Mouse (Mus musculus) intestine, embryonic 16.5 days (tissue): Measurements from ENCODE around the gene Zfp512b. TPM values are rescaled to one million over a fixed set of nuclear protein-coding genes. Genes with fewer than 3 reads are reported as not detected.
A peak's percentile ranks its signal among the peaks of the same experiment; 100 is the strongest.

ENCODE experiments used
- ATAC-seq: fragments of 200-750 bp; cut with Nextera tagmentation; 2 replicates; pipeline ENCODE4 v1.8.0; 2017; ENCODE audit warnings: moderate TSS enrichment, moderate library complexity
- H3K27ac ChIP-seq: fragments of 300-500 bp; sonication (generic); 2 replicates; pipeline ENCODE4 v1.5.1; 2014; ENCODE audit warnings: mild to moderate bottlenecking, low read length
- H3K27me3 ChIP-seq: fragments of 300-500 bp; sonication (generic); replicated peaks from 2 replicates; pipeline ENCODE4 v1.6.1; 2014; ENCODE audit warnings: low read length, control low read depth, mixed read lengths; ENCODE audit not compliant: control insufficient read depth, insufficient read depth
- H3K36me3 ChIP-seq: fragments of 300-500 bp; sonication (generic); 2 replicates; pipeline ENCODE4 v1.6.1; 2014; ENCODE audit warnings: low read length, control low read depth; ENCODE audit not compliant: control insufficient read depth, insufficient read depth
- H3K4me1 ChIP-seq: fragments of 300-500 bp; sonication (generic); 2 replicates; pipeline ENCODE4 v1.6.1; 2014; ENCODE audit warnings: low read length, control low read depth, mixed read lengths; ENCODE audit not compliant: control insufficient read depth, insufficient read depth
- H3K4me2 ChIP-seq: fragments of 300-500 bp; sonication (generic); 2 replicates; pipeline ENCODE4 v1.6.1; 2014; ENCODE audit warnings: low read depth, low read length, control low read depth
- H3K4me3 ChIP-seq: fragments of 300-500 bp; sonication (generic); 2 replicates; pipeline ENCODE4 v1.5.1; 2014; ENCODE audit warnings: mild to moderate bottlenecking, low read length
- H3K9ac ChIP-seq: fragments of 300-500 bp; sonication (generic); 2 replicates; pipeline ENCODE4 v1.6.1; 2014; ENCODE audit warnings: low read depth, low read length
- H3K9me3 ChIP-seq: fragments of 300-500 bp; sonication (generic); 2 replicates; pipeline ENCODE4 v1.6.1; 2016; ENCODE audit warnings: low read length, control low read depth; ENCODE audit not compliant: control insufficient read depth
- WGBS: fragments of 180-500 bp; shearing (Covaris S2); extraction: QIAGEN DNeasy Blood & Tissue Kit; methylation state at CpG from one replicate; pipeline ENCODE4 v1.1.7; 2014; 5-methylcytosine and 5-hydroxymethylcytosine counted together
- polyA plus RNA-seq: library from polyadenylated mRNA; unstranded; fragments of >200 nt; fragmentation: Nextera tagmentation; extraction: Ambion mirVana; gene quantifications from 2 replicates; pipeline ENCODE4 v1.2.1, GENCODE M21; 2015

Zfp512b gene
- polyA plus RNA-seq, 1 experiment from 2014 or later, result 20.5 TPM

- H3K9me3 ChIP-seq, result no peaks in the 10 kb centered on the region
- no peak overlapping the region for H3K27ac ChIP-seq
- no peak overlapping the region for H3K9ac ChIP-seq
- H3K27me3 ChIP-seq, result no peaks in the 10 kb centered on the region
- no peak overlapping the region for H3K4me3 ChIP-seq
- H3K36me3 ChIP-seq, result peaks cover 4% of the 10 kb centered on the region; the same call in 1 of the 2 replicates
- no peak for ATAC-seq
- H3K4me1 ChIP-seq, result no peaks in the 10 kb centered on the region
- WGBS, result 71% methylated on average over 6 of the region's 6 CpGs
- no peak overlapping the region for H3K4me2 ChIP-seq
These were observed 21.5 kb downstream of the Zfp512b start for GRCm38 (mm10) chr2:181570921-181571595.

DNA sequence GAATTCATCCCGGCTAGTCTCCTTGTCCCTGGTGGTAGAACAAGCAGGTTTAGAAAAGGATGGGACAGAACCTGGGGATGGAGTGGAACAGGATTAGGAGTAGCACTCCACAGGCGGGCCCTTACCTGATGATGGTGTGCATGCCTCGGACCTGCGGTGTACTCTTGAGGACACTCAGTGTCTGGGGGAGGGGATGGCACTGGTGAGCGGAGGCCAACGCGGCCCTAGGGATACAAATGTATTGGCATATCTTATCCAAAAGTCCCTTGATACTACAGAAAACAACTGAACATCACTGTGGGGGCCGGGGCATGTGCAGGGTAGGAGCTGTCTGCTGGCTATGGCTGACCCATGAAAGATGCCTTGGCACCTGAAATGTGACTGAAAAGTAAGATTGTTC lies 22.2 kb downstream of the Zfp512b start:
- no peak overlapping the region for H3K4me3 ChIP-seq
- ATAC-seq, result no peak
- H3K4me1 ChIP-seq, result no peaks in the 10 kb centered on the region
- H3K27ac ChIP-seq, result no peak overlapping the region
- H3K9me3 ChIP-seq, result no peaks in the 10 kb centered on the region
- H3K9ac ChIP-seq, result no peak overlapping the region
- no peak overlapping the region for H3K4me2 ChIP-seq
- 88% methylated on average over 8 of the region's 8 CpGs for WGBS
- H3K27me3 ChIP-seq, result no peaks in the 10 kb centered on the region
- peaks cover 4% of the 10 kb centered on the region; the same call in 1 of the 2 replicates for H3K36me3 ChIP-seq

DNA sequence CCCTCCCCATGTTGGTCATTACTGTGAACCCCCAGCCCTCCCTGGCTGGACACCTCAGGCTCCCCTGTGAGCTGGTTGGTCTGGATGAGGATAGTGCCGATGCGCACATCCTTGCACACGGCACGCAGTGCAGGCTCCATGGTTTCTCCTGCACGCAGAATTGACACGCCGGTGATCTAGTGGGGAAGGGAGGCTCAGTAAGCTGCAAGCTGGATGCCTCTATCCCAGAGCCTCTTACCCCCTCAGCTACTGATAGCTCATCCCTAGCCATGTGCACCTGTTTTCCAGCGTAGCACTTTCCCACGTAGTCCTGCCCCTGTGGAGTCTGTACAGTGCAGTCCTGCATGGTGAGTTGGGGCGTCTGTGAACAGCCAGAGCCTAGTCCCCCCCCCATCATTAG lies 22.7 kb downstream of the Zfp512b start:
- no peaks in the 10 kb centered on the region for H3K4me1 ChIP-seq
- 90% methylated on average over 10 of the region's 10 CpGs for WGBS
- H3K9me3 ChIP-seq, result no peaks in the 10 kb centered on the region

GRCm38 (mm10) chr2:181568272-181569008 lies 24.2 kb downstream of the Zfp512b start:
- 0 out of 2 replicates have a peak, but pooled peaks have one; percentile 38 for ATAC-seq
- H3K9ac ChIP-seq, result no peak overlapping the region
- H3K4me2 ChIP-seq, result no peak overlapping the region
- 76% methylated on average over 7 of the region's 7 CpGs for WGBS
- no peaks in the 10 kb centered on the region for H3K4me1 ChIP-seq
- no peaks in the 10 kb centered on the region for H3K27me3 ChIP-seq
- H3K4me3 ChIP-seq, result no peak overlapping the region
- H3K9me3 ChIP-seq, result no peaks in the 10 kb centered on the region
- H3K36me3 ChIP-seq, result peaks cover 4% of the 10 kb centered on the region; the same call in 1 of the 2 replicates
- no peak overlapping the region for H3K27ac ChIP-seq

More for the DNA sequence above, 22.7 kb downstream of the Zfp512b start:
- Histone ChIP-seq H3K4me3 (no peak overlapping the region), H3K27ac (no peak overlapping the region), H3K36me3 (peaks cover 4% of the 10 kb centered on the region; the same call in 1 of the 2 replicates), H3K27me3 (no peaks in the 10 kb centered on the region), H3K9ac (no peak overlapping the region), H3K4me2 (no peak overlapping the region)
- ATAC-seq, result no peak

- Histone ChIP-seq H3K27me3 (no peaks in the 10 kb centered on the region), H3K4me3 (no peak overlapping the region), H3K9me3 (no peaks in the 10 kb centered on the region), H3K27ac (no peak overlapping the region), H3K4me1 (no peaks in the 10 kb centered on the region), H3K4me2 (no peak overlapping the region), H3K36me3 (peaks cover 4% of the 10 kb centered on the region; the same call in 1 of the 2 replicates), H3K9ac (no peak overlapping the region)
- 88% methylated on average over 3 of the region's 3 CpGs for WGBS
- ATAC-seq, result no peak
These were observed 25.3 kb downstream of the Zfp512b start for GRCm38 (mm10) chr2:181567338-181567737.

DNA sequence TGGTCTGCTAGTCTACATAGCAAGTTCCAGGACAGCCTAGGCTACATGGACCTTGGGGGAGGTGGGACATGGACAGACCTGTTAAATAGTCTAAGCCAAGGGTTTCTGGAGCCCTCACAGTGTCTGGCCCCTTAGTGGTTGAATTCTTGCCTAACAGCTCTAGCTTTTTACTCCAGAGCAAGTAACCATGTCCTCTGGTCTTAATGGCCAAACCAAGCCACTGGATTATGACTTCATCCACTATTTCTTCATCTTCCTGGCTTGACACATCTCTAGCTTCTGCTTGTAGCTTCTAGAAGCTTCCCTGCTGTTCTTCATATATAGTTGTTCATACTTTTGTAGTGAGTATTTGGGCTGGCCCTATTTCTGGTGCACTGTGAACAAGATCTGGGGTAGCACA lies 38.8 kb downstream of the Zfp512b start:
- H3K4me2 ChIP-seq, result no peak overlapping the region
- no peaks in the 10 kb centered on the region for H3K4me1 ChIP-seq
- H3K9me3 ChIP-seq, result no peaks in the 10 kb centered on the region
- H3K27me3 ChIP-seq, result no peaks in the 10 kb centered on the region
- ATAC-seq, result no peak
- H3K36me3 ChIP-seq, result peaks cover 14% of the 10 kb centered on the region
- no peak overlapping the region for H3K27ac ChIP-seq
- H3K9ac ChIP-seq, result no peak overlapping the region
- no peak overlapping the region for H3K4me3 ChIP-seq

DNA sequence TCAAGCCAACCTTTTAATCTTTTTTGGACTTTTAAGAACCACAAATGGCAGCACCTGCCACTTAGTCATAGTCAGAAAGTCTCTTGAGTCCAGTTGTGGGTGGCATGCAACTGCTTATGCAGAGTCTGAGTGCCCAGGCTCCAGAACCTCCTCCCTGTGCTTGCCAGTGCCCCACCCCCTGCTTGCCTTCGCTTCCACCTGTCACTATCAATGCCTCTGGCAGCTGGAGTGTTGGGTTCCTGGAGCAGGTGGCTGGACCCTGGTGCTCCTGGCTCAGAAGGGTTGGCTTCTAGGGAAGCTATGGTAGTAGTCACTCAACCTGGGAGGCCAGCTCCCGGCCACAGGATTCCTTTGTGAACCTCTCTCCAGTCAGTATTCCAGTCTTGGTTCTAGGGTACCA lies 42.4 kb downstream of the Zfp512b start:
- ATAC-seq, result no peak
- Histone ChIP-seq H3K4me3 (no peak overlapping the region), H3K9me3 (no peaks in the 10 kb centered on the region), H3K4me1 (no peaks in the 10 kb centered on the region), H3K27ac (no peak overlapping the region), H3K9ac (no peak overlapping the region), H3K4me2 (no peak overlapping the region), H3K36me3 (peaks cover 25% of the 10 kb centered on the region), H3K27me3 (no peaks in the 10 kb centered on the region)
- WGBS, result 90% methylated on average over 2 of the region's 2 CpGs

DNA sequence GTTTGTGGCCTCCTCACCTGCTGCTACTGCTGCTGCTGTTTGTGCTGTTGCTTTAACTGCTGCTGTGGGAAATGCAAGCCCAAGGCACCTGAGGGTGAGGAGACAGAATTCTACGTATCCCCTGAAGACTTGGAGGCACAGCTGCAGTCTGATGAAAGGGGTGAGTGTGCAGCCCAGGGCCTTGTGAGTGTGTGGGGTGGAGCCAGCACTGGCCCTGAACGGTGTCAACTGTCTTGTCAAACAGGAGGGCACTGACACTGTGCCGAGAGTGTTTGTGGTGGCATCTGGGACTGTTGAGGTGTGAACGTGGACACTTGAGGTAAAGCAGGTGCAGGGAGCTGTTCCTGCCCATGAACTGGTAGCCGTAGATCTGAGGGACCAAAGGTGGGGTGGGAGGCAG lies 43.9 kb downstream of the Zfp512b start:
- H3K4me3 ChIP-seq, result no peak overlapping the region
- no peaks in the 10 kb centered on the region for H3K27me3 ChIP-seq
- peaks cover 25% of the 10 kb centered on the region for H3K36me3 ChIP-seq
- 81% methylated on average over 5 of the region's 5 CpGs for WGBS
- H3K9ac ChIP-seq, result no peak overlapping the region
- no peak overlapping the region for H3K4me2 ChIP-seq
- no peaks in the 10 kb centered on the region for H3K9me3 ChIP-seq
- no peak overlapping the region for H3K27ac ChIP-seq
- no peak for ATAC-seq
- no peaks in the 10 kb centered on the region for H3K4me1 ChIP-seq

- Histone ChIP-seq H3K4me2 (no peak overlapping the region), H3K9me3 (no peaks in the 10 kb centered on the region), H3K27ac (no peak overlapping the region), H3K27me3 (no peaks in the 10 kb centered on the region), H3K9ac (no peak overlapping the region), H3K4me1 (no peaks in the 10 kb centered on the region), H3K4me3 (no peak overlapping the region), H3K36me3 (peaks cover 25% of the 10 kb centered on the region)
- ATAC-seq, result no peak
- 86% methylated on average over 1 of the region's 1 CpGs for WGBS
These were observed 44.4 kb downstream of the Zfp512b start for GRCm38 (mm10) chr2:181548227-181548626.
